Mouse (Mus musculus) forebrain, embryonic 13.5 days (tissue): ENCODE data around the gene Lep. TPM values are rescaled to one million over a fixed set of nuclear protein-coding genes. Genes with fewer than 3 reads are reported as not detected.
A peak's percentile ranks its signal among the peaks of the same experiment; 100 is the strongest.

Experiments used
- microRNA-seq: library from miRNA; unstranded; fragments of <30 nt; microRNA quantifications from one replicate; pipeline ENCODE4, GENCODE M21; 2016
- polyA plus RNA-seq: library from polyadenylated mRNA; unstranded; fragments of >200 nt; fragmentation: Nextera tagmentation; extraction: Ambion mirVana; gene quantifications from 2 replicates; pipeline ENCODE4 v1.2.1, GENCODE M21; 2015

The Lep gene
- polyA plus RNA-seq, 1 experiment from 2014 or later: not detected

Small RNA genes within 50 kb of the gene (microRNA-seq; reads per million reads assigned to microRNA genes)
- 40.0 reads per million, percentile 39 among the genes with 10 or more reads in this experiment for gene Mir129-1

Other genes with a start within 250 kb of the Lep start
- gene Lrrc4, start 228.5 kb upstream of the Lep start, polyA plus RNA-seq: 3.8 and 4.3 TPM in 2 replicates
- gene Rbm28, start 104.8 kb downstream of the Lep start, polyA plus RNA-seq: 46.9 and 48.8 TPM in 2 replicates
- gene Prrt4, start 119.4 kb downstream of the Lep start, polyA plus RNA-seq: 1.5 and 1.8 TPM in 2 replicates
- 37.6 and 39.2 TPM in 2 replicates for gene Impdh1, start 156.1 kb downstream of the Lep start, polyA plus RNA-seq
- gene Hilpda, start 212.3 kb downstream of the Lep start, polyA plus RNA-seq: 38.3 and 38.6 TPM in 2 replicates
- 0.67 and 0.75 TPM in 2 replicates for gene Fam71f2, start 219.4 kb downstream of the Lep start, polyA plus RNA-seq